Mouse (Mus musculus): ENCODE data around the gene Zbtb7b. TPM values are rescaled to one million over a fixed set of nuclear protein-coding genes. Genes with fewer than 3 reads are reported as not detected.

Zbtb7b gene
- polyA plus RNA-seq, 1 experiment from 2014 or later: 0.88 TPM

DNA sequence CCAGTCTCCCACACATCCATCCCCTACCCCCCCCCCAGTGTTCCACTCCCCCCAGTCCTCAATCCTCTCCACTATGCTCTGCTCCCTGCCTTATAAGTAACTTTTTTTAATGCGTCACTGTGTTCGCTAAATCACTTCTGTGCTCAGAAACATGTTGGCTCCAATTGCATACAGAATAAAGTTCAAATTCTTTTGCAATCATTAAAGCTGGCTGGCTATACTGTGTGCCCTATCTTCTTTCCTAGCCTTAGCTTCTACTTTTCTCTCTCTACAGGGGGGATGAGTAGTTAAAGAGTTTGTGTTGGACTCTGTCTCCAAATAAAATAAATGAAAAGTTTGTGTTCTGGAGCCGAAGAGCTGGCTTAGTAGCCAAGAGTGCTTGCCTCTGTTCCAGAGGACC, 15.1 kb upstream of the Zbtb7b start:
- 96% methylated on average over 3 of the region's 3 CpGs for WGBS
- Histone ChIP-seq H3K4me2 (ENCODE audit: low read length) (no peak overlapping the region), H3K9me3 (ENCODE audit: control insufficient read depth, low read length) (no peaks in the 10 kb centered on the region), H3K36me3 (ENCODE audit: control insufficient read depth, insufficient read depth, low read length) (peaks cover 8% of the 10 kb centered on the region), H3K27me3 (replicated peaks; ENCODE audit: control insufficient read depth, insufficient read depth, low read length) (no peaks in the 10 kb centered on the region), H3K4me3 (ENCODE audit: low read length) (no peak overlapping the region), H3K27ac (ENCODE audit: low read depth, low read length) (no peak overlapping the region), H3K4me1 (ENCODE audit: control insufficient read depth, insufficient read depth, low read depth, low read length) (peaks cover 7% of the 10 kb centered on the region), H3K9ac (ENCODE audit: low read depth, low read length) (no peak overlapping the region)
- ATAC-seq: no peak

DNA sequence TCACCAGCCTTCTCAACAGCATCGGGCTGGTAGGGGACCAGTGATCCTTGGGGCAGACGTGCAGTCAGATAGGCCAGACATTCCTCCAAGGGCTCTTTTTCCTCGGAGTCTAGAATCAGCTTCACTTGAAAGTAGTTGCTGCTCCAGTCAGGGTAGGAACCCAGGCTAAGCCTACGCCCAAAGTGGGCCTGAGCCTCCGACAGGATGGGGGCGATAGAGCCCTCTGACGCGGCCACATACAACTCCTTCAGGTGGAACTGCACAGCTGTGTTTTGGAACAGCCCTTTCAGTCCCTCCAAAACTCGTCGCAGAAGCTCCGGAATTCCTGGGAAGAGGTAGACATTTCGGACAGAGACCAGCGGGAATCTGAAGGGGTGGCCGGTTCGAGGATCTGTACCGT, 13.9 kb upstream of the Zbtb7b start:
- H3K4me2 ChIP-seq (ENCODE audit: low read length): no peak overlapping the region
- ATAC-seq: no peak
- H3K27me3 ChIP-seq (replicated peaks; ENCODE audit: control insufficient read depth, insufficient read depth, low read length): no peaks in the 10 kb centered on the region
- no peak overlapping the region for H3K9ac ChIP-seq (ENCODE audit: low read depth, low read length)
- H3K4me3 ChIP-seq (ENCODE audit: low read length): no peak overlapping the region
- H3K9me3 ChIP-seq (ENCODE audit: control insufficient read depth, low read length): no peaks in the 10 kb centered on the region
- peaks cover 6% of the 10 kb centered on the region for H3K36me3 ChIP-seq (ENCODE audit: control insufficient read depth, insufficient read depth, low read length)
- H3K27ac ChIP-seq (ENCODE audit: low read depth, low read length): no peak overlapping the region
- H3K4me1 ChIP-seq (ENCODE audit: control insufficient read depth, insufficient read depth, low read depth, low read length): peaks cover 7% of the 10 kb centered on the region
- 62% methylated on average over 16 of the region's 16 CpGs for WGBS

GRCm38 (mm10) chr3:89406887-89407286, 12.3 kb upstream of the Zbtb7b start:
- Histone ChIP-seq H3K9me3 (ENCODE audit: control insufficient read depth, low read length) (no peaks in the 10 kb centered on the region), H3K9ac (ENCODE audit: low read depth, low read length) (no peak overlapping the region), H3K4me1 (ENCODE audit: control insufficient read depth, insufficient read depth, low read depth, low read length) (peaks cover 7% of the 10 kb centered on the region), H3K27ac (ENCODE audit: low read depth, low read length) (no peak overlapping the region), H3K4me2 (ENCODE audit: low read length) (no peak overlapping the region), H3K36me3 (ENCODE audit: control insufficient read depth, insufficient read depth, low read length) (peaks cover 14% of the 10 kb centered on the region), H3K27me3 (replicated peaks; ENCODE audit: control insufficient read depth, insufficient read depth, low read length) (no peaks in the 10 kb centered on the region), H3K4me3 (ENCODE audit: low read length) (no peak overlapping the region)
- 91% methylated on average over 6 of the region's 6 CpGs for WGBS
- no peak for ATAC-seq

GRCm38 (mm10) chr3:89402693-89403092, 8.1 kb upstream of the Zbtb7b start, which contains the start of gene Lenep:
TSS of gene Lenep (minus strand) at chr3:89402793.
- H3K36me3 ChIP-seq (ENCODE audit: control insufficient read depth, insufficient read depth, low read length): peaks cover 15% of the 10 kb centered on the region
- 68% methylated on average over 5 of the region's 5 CpGs for WGBS
- H3K4me2 ChIP-seq (ENCODE audit: low read length): no peak within 1 kb of the TSS
- H3K4me1 ChIP-seq (ENCODE audit: control insufficient read depth, insufficient read depth, low read depth, low read length): no peaks in the 10 kb centered on the region
- H3K27me3 ChIP-seq (replicated peaks; ENCODE audit: control insufficient read depth, insufficient read depth, low read length): no peaks in the 10 kb centered on the region
- H3K27ac ChIP-seq (ENCODE audit: low read depth, low read length): no peak within 1 kb of the TSS
- no peaks in the 10 kb centered on the region for H3K9me3 ChIP-seq (ENCODE audit: control insufficient read depth, low read length)
- H3K4me3 ChIP-seq (ENCODE audit: low read length): no peak within 1 kb of the TSS
- ATAC-seq: no peak
- no peak within 1 kb of the TSS for H3K9ac ChIP-seq (ENCODE audit: low read depth, low read length)

GRCm38 (mm10) chr3:89401329-89401728, 6.8 kb upstream of the Zbtb7b start:
- Histone ChIP-seq H3K36me3 (ENCODE audit: control insufficient read depth, insufficient read depth, low read length) (peaks cover 15% of the 10 kb centered on the region), H3K27ac (ENCODE audit: low read depth, low read length) (no peak overlapping the region), H3K4me3 (ENCODE audit: low read length) (no peak overlapping the region), H3K9me3 (ENCODE audit: control insufficient read depth, low read length) (no peaks in the 10 kb centered on the region), H3K9ac (ENCODE audit: low read depth, low read length) (no peak overlapping the region), H3K4me1 (ENCODE audit: control insufficient read depth, insufficient read depth, low read depth, low read length) (peaks cover 5% of the 10 kb centered on the region), H3K4me2 (ENCODE audit: low read length) (no peak overlapping the region), H3K27me3 (replicated peaks; ENCODE audit: control insufficient read depth, insufficient read depth, low read length) (peaks cover 4% of the 10 kb centered on the region; the same call in 1 of the 2 replicates)
- no peak for ATAC-seq
- 90% methylated on average over 7 of the region's 7 CpGs for WGBS

DNA sequence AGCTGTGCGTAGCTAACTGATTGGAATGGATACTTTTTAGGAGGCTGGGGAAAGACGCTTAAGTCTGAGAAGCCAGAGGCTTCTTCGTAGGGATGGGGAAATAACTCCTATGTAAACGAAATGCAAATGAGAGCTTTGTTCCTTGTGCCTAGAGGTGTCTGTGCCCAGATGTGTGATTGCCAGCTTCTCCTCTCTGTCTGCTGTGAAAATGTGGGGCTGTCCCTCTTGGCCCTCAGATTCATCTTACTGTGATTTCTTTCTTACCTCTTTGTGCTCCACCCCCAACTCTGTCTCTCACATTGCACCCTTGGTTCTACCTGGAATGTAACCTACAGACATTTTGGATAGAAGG, 2.1 kb upstream of the Zbtb7b start:
- Histone ChIP-seq H3K4me1 (ENCODE audit: control insufficient read depth, insufficient read depth, low read depth, low read length) (peaks cover 42% of the 10 kb centered on the region), H3K27ac (ENCODE audit: low read depth, low read length) (no peak overlapping the region), H3K9me3 (ENCODE audit: control insufficient read depth, low read length) (no peaks in the 10 kb centered on the region), H3K4me3 (ENCODE audit: low read length) (peak overlapping the region; percentile 45), H3K9ac (ENCODE audit: low read depth, low read length) (no peak overlapping the region; the same call in 1 of the 2 replicates), H3K27me3 (replicated peaks; ENCODE audit: control insufficient read depth, insufficient read depth, low read length) (peaks cover 16% of the 10 kb centered on the region), H3K4me2 (ENCODE audit: low read length) (peak overlapping the region; percentile 74), H3K36me3 (ENCODE audit: control insufficient read depth, insufficient read depth, low read length) (0 out of 2 replicates have a peak, but pooled peaks cover 3% of the 10 kb centered on the region)
- 0% methylated on average over 4 of the region's 4 CpGs for WGBS
- no peak for ATAC-seq

DNA sequence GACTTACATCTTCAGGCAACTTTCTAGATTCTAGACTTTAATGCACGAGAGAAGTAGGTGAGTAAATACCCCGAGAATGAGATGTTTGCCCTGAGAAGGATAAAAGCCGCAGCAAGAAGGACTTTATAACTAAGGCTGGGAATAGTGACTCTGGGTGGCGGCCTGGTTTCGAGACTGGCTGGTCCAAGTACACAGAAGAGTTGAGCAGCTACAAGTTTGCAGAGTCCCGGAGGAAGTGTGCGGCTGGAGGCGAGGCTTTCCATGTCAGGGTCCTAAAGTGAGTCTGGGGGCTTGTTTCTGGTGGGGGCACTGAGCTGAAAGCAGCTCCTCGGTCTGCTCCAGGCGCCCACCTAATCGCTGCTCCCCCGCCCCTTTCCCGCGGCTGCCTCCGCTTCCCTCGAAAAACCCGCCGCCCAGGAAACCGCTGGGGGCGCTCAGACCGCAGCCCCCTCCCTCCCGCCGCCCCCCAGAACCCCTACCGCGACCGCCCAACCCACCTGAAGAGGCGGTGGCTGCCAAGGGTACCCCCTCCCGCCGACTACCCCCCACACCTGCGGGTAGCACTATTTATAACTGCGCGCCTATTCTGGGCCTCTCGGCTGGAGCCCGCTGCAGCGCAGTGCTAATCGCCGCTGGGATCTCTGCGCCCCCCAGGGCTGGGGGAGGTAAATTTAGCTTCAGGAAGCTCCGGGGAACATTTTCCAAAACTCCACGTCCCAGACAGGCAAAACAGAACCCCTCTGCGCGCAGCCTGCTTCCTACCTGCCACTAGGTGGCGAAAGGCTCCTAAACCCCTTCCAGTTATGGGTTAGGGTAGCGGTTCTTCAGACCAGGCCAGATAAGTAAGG, 1.5 kb upstream of the Zbtb7b start:
- H3K9ac ChIP-seq (ENCODE audit: low read depth, low read length): peak overlapping the region; percentile 58
- H3K36me3 ChIP-seq (ENCODE audit: control insufficient read depth, insufficient read depth, low read length): no peaks in the 10 kb centered on the region
- H3K27me3 ChIP-seq (replicated peaks; ENCODE audit: control insufficient read depth, insufficient read depth, low read length): peaks cover 16% of the 10 kb centered on the region
- peaks cover 48% of the 10 kb centered on the region for H3K4me1 ChIP-seq (ENCODE audit: control insufficient read depth, insufficient read depth, low read depth, low read length)
- no peak for ATAC-seq
- peak overlapping the region; percentile 74 for H3K4me2 ChIP-seq (ENCODE audit: low read length)
- no peaks in the 10 kb centered on the region for H3K9me3 ChIP-seq (ENCODE audit: control insufficient read depth, low read length)
- under 1% methylated on average over 31 of the region's 44 CpGs for WGBS
- H3K4me3 ChIP-seq (ENCODE audit: low read length): peak overlapping the region; percentile 45
- H3K27ac ChIP-seq (ENCODE audit: low read depth, low read length): no peak overlapping the region

DNA sequence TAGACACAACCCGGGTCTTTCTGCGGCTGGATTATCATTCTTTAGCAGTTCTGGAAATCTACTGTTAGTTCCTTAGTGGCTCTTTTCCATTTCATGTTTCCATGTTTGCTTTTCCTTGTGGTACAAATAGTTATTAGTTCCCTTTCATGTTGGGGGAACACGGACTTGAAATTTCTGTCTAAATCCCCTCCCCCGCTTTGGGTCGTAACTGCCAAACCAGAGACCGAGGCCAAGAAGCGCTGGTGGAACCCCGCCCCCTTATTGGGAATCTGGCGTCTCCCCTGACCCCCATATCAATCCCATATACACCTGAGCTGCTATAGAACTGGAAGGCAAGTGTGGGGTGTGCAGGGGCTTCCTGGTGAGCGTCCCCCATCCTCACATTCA, 836 bp upstream of the Zbtb7b start:
- 1% methylated on average over 10 of the region's 10 CpGs for WGBS
- ATAC-seq: no peak
- peaks cover 16% of the 10 kb centered on the region for H3K27me3 ChIP-seq (replicated peaks; ENCODE audit: control insufficient read depth, insufficient read depth, low read length)
- H3K27ac ChIP-seq (ENCODE audit: low read depth, low read length): peak overlapping the region; percentile 34; the same call in 1 of the 2 replicates
- H3K4me3 ChIP-seq (ENCODE audit: low read length): peak overlapping the region; percentile 45
- peaks cover 52% of the 10 kb centered on the region for H3K4me1 ChIP-seq (ENCODE audit: control insufficient read depth, insufficient read depth, low read depth, low read length)
- no peaks in the 10 kb centered on the region for H3K9me3 ChIP-seq (ENCODE audit: control insufficient read depth, low read length)
- H3K9ac ChIP-seq (ENCODE audit: low read depth, low read length): peak overlapping the region; percentile 17; the same call in 1 of the 2 replicates
- no peaks in the 10 kb centered on the region for H3K36me3 ChIP-seq (ENCODE audit: control insufficient read depth, insufficient read depth, low read length)
- peak overlapping the region; percentile 74 for H3K4me2 ChIP-seq (ENCODE audit: low read length)

DNA sequence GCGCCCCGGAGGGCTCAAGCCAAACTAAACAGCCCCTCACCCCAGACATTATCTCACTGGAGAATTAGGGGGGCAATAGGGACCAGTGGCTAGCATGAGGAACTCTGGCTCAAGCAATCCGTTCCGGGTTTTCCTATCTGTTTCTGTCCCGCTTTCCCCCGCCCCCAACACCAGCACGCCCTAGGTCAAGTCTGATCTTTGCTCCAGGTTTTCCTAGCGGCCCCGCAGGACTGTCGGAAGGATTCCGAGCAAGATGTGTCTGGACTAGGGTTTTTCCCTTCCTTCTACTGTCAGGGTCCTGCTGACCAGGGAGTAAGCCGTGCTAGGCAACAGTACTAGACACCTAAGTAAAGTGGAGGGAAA, 299 bp upstream of the Zbtb7b start:
- peak overlapping the region; percentile 45 for H3K4me3 ChIP-seq (ENCODE audit: low read length)
- peak; percentile 7; the same call in 1 of the 2 replicates for ATAC-seq
- 0% methylated on average over 10 of the region's 12 CpGs for WGBS
- peaks cover 16% of the 10 kb centered on the region for H3K27me3 ChIP-seq (replicated peaks; ENCODE audit: control insufficient read depth, insufficient read depth, low read length)
- peak overlapping the region; percentile 74 for H3K4me2 ChIP-seq (ENCODE audit: low read length)
- peak overlapping the region; percentile 33 for H3K9ac ChIP-seq (ENCODE audit: low read depth, low read length)
- peaks cover 52% of the 10 kb centered on the region for H3K4me1 ChIP-seq (ENCODE audit: control insufficient read depth, insufficient read depth, low read depth, low read length)
- peak overlapping the region; percentile 34; the same call in 1 of the 2 replicates for H3K27ac ChIP-seq (ENCODE audit: low read depth, low read length)
- H3K9me3 ChIP-seq (ENCODE audit: control insufficient read depth, low read length): no peaks in the 10 kb centered on the region
- H3K36me3 ChIP-seq (ENCODE audit: control insufficient read depth, insufficient read depth, low read length): no peaks in the 10 kb centered on the region
